Mouse (Mus musculus) liver, embryonic 15.5 days (tissue): ENCODE data around the gene Fbxl17. TPM values are rescaled to one million over a fixed set of nuclear protein-coding genes. Genes with fewer than 3 reads are reported as not detected.

Experiments used
- ATAC-seq: fragments of 200-750 bp; cut with Nextera tagmentation; 2 replicates; pipeline ENCODE4 v1.8.0; 2017; ENCODE audit warnings: moderate number of reproducible peaks, mild to moderate bottlenecking, moderate library complexity; ENCODE audit not compliant: insufficient read depth
- H3K27ac ChIP-seq: fragments of 300-500 bp; sonication (generic); replicated peaks from 2 replicates; pipeline ENCODE4 v1.5.1; 2015; ENCODE audit warnings: mild to moderate bottlenecking, inconsistent platforms
- H3K27me3 ChIP-seq: fragments of 300-500 bp; sonication (generic); 2 replicates; pipeline ENCODE4 v1.6.1; 2015; ENCODE audit warnings: mild to moderate bottlenecking, inconsistent platforms
- H3K36me3 ChIP-seq: fragments of 300-500 bp; sonication (generic); replicated peaks from 2 replicates; pipeline ENCODE4 v1.6.1; 2015; ENCODE audit warnings: moderate library complexity, mild to moderate bottlenecking, inconsistent platforms
- H3K4me1 ChIP-seq: fragments of 300-500 bp; sonication (generic); replicated peaks from 2 replicates; pipeline ENCODE4 v1.6.1; 2015; ENCODE audit warnings: inconsistent platforms
- H3K4me2 ChIP-seq: fragments of 300-500 bp; sonication (generic); 2 replicates; pipeline ENCODE4 v1.6.1; 2015; ENCODE audit warnings: moderate library complexity, mild to moderate bottlenecking, inconsistent platforms
- H3K4me3 ChIP-seq: fragments of 300-500 bp; sonication (generic); replicated peaks from 2 replicates; pipeline ENCODE4 v1.5.1; 2015; ENCODE audit warnings: mild to moderate bottlenecking, inconsistent platforms
- H3K9ac ChIP-seq: fragments of 300-500 bp; sonication (generic); 2 replicates; pipeline ENCODE4 v1.6.1; 2015; ENCODE audit warnings: moderate library complexity, mild to moderate bottlenecking, inconsistent platforms
- H3K9me3 ChIP-seq: fragments of 300-500 bp; sonication (generic); replicated peaks from 2 replicates; pipeline ENCODE4 v1.6.1; 2016; ENCODE audit warnings: inconsistent platforms
- WGBS: fragments of 180-500 bp; shearing (Covaris S2); methylation state at CpG from one replicate; pipeline ENCODE4 v1.1.7; 2015; ENCODE audit warnings: mixed read lengths; ENCODE audit not compliant: insufficient replicate concordance; 5-methylcytosine and 5-hydroxymethylcytosine counted together
- polyA plus RNA-seq: library from polyadenylated mRNA; unstranded; fragments of >200 nt; fragmentation: Nextera tagmentation; extraction: Ambion mirVana; gene quantifications from 2 replicates; pipeline ENCODE4 v1.2.1, GENCODE M21; 2015

Gene Fbxl17
- polyA plus RNA-seq, 1 experiment from 2014 or later = 1.8 TPM

GRCm38 (mm10) chr17:63075091-63076036, 424.5 kb downstream of the Fbxl17 start:
- WGBS = 78% methylated on average over 14 of the region's 14 CpGs
- no peak for ATAC-seq
- no peaks in the 10 kb centered on the region for H3K9me3 ChIP-seq
- no peaks in the 10 kb centered on the region for H3K36me3 ChIP-seq
- no peak overlapping the region for H3K9ac ChIP-seq
- H3K27me3 ChIP-seq = no peaks in the 10 kb centered on the region
- no peak overlapping the region for H3K4me2 ChIP-seq
- no peaks in the 10 kb centered on the region for H3K4me1 ChIP-seq
- H3K27ac ChIP-seq = no peak overlapping the region
- no peak overlapping the region for H3K4me3 ChIP-seq

- no peak for ATAC-seq
- no peak overlapping the region for H3K9ac ChIP-seq
- H3K4me1 ChIP-seq = no peaks in the 10 kb centered on the region
- 72% methylated on average over 6 of the region's 6 CpGs for WGBS
- no peaks in the 10 kb centered on the region for H3K9me3 ChIP-seq
- no peak overlapping the region for H3K4me2 ChIP-seq
- no peaks in the 10 kb centered on the region for H3K27me3 ChIP-seq
- no peak overlapping the region for H3K27ac ChIP-seq
- H3K36me3 ChIP-seq = no peaks in the 10 kb centered on the region
- H3K4me3 ChIP-seq = no peak overlapping the region
Measured at GRCm38 (mm10) chr17:63073342-63073741, 426.5 kb downstream of the Fbxl17 start.

GRCm38 (mm10) chr17:63071134-63071923, 428.5 kb downstream of the Fbxl17 start:
- H3K4me1 ChIP-seq = no peaks in the 10 kb centered on the region
- ATAC-seq = no peak
- H3K9me3 ChIP-seq = no peaks in the 10 kb centered on the region
- no peaks in the 10 kb centered on the region for H3K27me3 ChIP-seq
- no peak overlapping the region for H3K9ac ChIP-seq
- no peaks in the 10 kb centered on the region for H3K36me3 ChIP-seq
- WGBS = 74% methylated on average over 15 of the region's 15 CpGs
- no peak overlapping the region for H3K4me2 ChIP-seq
- H3K27ac ChIP-seq = no peak overlapping the region
- H3K4me3 ChIP-seq = no peak overlapping the region

GRCm38 (mm10) chr17:63070161-63070761, 429.6 kb downstream of the Fbxl17 start:
- Histone ChIP-seq H3K36me3 (no peaks in the 10 kb centered on the region), H3K4me1 (no peaks in the 10 kb centered on the region), H3K4me2 (no peak overlapping the region), H3K27me3 (no peaks in the 10 kb centered on the region), H3K9me3 (no peaks in the 10 kb centered on the region), H3K4me3 (no peak overlapping the region), H3K9ac (no peak overlapping the region), H3K27ac (no peak overlapping the region)
- WGBS = 63% methylated on average over 5 of the region's 5 CpGs
- ATAC-seq = no peak

GRCm38 (mm10) chr17:63062785-63063184, 437.0 kb downstream of the Fbxl17 start:
- Histone ChIP-seq H3K9ac (no peak overlapping the region), H3K4me2 (no peak overlapping the region), H3K36me3 (no peaks in the 10 kb centered on the region), H3K27ac (no peak overlapping the region), H3K4me3 (no peak overlapping the region), H3K9me3 (no peaks in the 10 kb centered on the region), H3K27me3 (no peaks in the 10 kb centered on the region), H3K4me1 (no peaks in the 10 kb centered on the region)
- no peak for ATAC-seq
- WGBS = 42% methylated on average over 5 of the region's 5 CpGs

- 78% methylated on average over 3 of the region's 3 CpGs for WGBS
- Histone ChIP-seq H3K9ac (no peak overlapping the region), H3K9me3 (no peaks in the 10 kb centered on the region), H3K27me3 (no peaks in the 10 kb centered on the region), H3K4me2 (no peak overlapping the region), H3K36me3 (no peaks in the 10 kb centered on the region), H3K4me1 (no peaks in the 10 kb centered on the region), H3K4me3 (no peak overlapping the region), H3K27ac (no peak overlapping the region)
- ATAC-seq = no peak
Measured at GRCm38 (mm10) chr17:63061786-63062185, 438.0 kb downstream of the Fbxl17 start.

GRCm38 (mm10) chr17:63060814-63061213, 439.0 kb downstream of the Fbxl17 start:
- ATAC-seq = no peak
- Histone ChIP-seq H3K9me3 (no peaks in the 10 kb centered on the region), H3K27ac (no peak overlapping the region), H3K9ac (no peak overlapping the region), H3K36me3 (no peaks in the 10 kb centered on the region), H3K4me1 (no peaks in the 10 kb centered on the region), H3K4me2 (no peak overlapping the region), H3K27me3 (no peaks in the 10 kb centered on the region), H3K4me3 (no peak overlapping the region)
- WGBS = 56% methylated on average over 3 of the region's 3 CpGs

GRCm38 (mm10) chr17:63057740-63058388, 442.0 kb downstream of the Fbxl17 start:
- H3K4me1 ChIP-seq = no peaks in the 10 kb centered on the region
- H3K4me3 ChIP-seq = no peak overlapping the region
- H3K4me2 ChIP-seq = no peak overlapping the region
- H3K27me3 ChIP-seq = no peaks in the 10 kb centered on the region
- H3K27ac ChIP-seq = no peak overlapping the region
- no peaks in the 10 kb centered on the region for H3K9me3 ChIP-seq
- no peaks in the 10 kb centered on the region for H3K36me3 ChIP-seq
- 76% methylated on average over 15 of the region's 15 CpGs for WGBS
- no peak overlapping the region for H3K9ac ChIP-seq
- no peak for ATAC-seq

GRCm38 (mm10) chr17:63056976-63057375, 442.8 kb downstream of the Fbxl17 start:
- Histone ChIP-seq H3K27me3 (no peaks in the 10 kb centered on the region), H3K4me2 (no peak overlapping the region), H3K9me3 (no peaks in the 10 kb centered on the region), H3K27ac (no peak overlapping the region), H3K4me3 (no peak overlapping the region), H3K9ac (no peak overlapping the region), H3K36me3 (no peaks in the 10 kb centered on the region), H3K4me1 (no peaks in the 10 kb centered on the region)
- ATAC-seq = no peak
- WGBS = 68% methylated on average over 3 of the region's 3 CpGs

- Histone ChIP-seq H3K9me3 (no peaks in the 10 kb centered on the region), H3K4me1 (no peaks in the 10 kb centered on the region), H3K4me2 (no peak overlapping the region), H3K27me3 (no peaks in the 10 kb centered on the region), H3K9ac (no peak overlapping the region), H3K4me3 (no peak overlapping the region), H3K36me3 (no peaks in the 10 kb centered on the region), H3K27ac (no peak overlapping the region)
- 55% methylated on average over 3 of the region's 3 CpGs for WGBS
- ATAC-seq = no peak
Measured at GRCm38 (mm10) chr17:63053311-63053710, 446.5 kb downstream of the Fbxl17 start.

- H3K4me1 ChIP-seq = no peaks in the 10 kb centered on the region
- H3K9me3 ChIP-seq = no peaks in the 10 kb centered on the region
- H3K4me2 ChIP-seq = no peak overlapping the region
- no peak overlapping the region for H3K27ac ChIP-seq
- whole genome bisulfite sequencing = 59% methylated on average over 3 of the region's 3 CpGs
- no peaks in the 10 kb centered on the region for H3K36me3 ChIP-seq
- H3K27me3 ChIP-seq = no peaks in the 10 kb centered on the region
- no peak overlapping the region for H3K4me3 ChIP-seq
- no peak overlapping the region for H3K9ac ChIP-seq
- ATAC-seq = no peak
Measured at GRCm38 (mm10) chr17:63046401-63046800, 453.4 kb downstream of the Fbxl17 start.
